Mouse (Mus musculus) gastrocnemius, adult 2 months (tissue): Measurements from ENCODE around the gene Atl3. TPM values are rescaled to one million over a fixed set of nuclear protein-coding genes. Genes with fewer than 3 reads are reported as not detected.

Source experiments
- DNase-seq: peaks from one replicate; pipeline ENCODE4 v3.0.0; 2022
- H3K27ac ChIP-seq: fragments of 200-600 bp; 2 replicates; pipeline ENCODE4 v1.8.1; 2022; ENCODE audit warnings: mild to moderate bottlenecking
- H3K4me3 ChIP-seq: fragments of 200-600 bp; 2 replicates; pipeline ENCODE4 v1.8.1; 2022; ENCODE audit warnings: mild to moderate bottlenecking, moderate library complexity
- CTCF ChIP-seq: fragments of 200-600 bp; IDR thresholded peaks from 2 replicates; pipeline ENCODE4 v1.8.1; 2022; ENCODE audit warnings: antibody characterized with exemption, mild to moderate bottlenecking, moderate library complexity
- intact Hi-C: fragments of 180-260 bp; cut with DNase I; formaldehyde crosslinking; loops from one replicate; pipeline ENCODE4 v1.15.1; 2025
- long read RNA-seq, 2 experiments: library from polyadenylated mRNA; stranded (forward); transcript quantifications; one replicate each; pipeline ENCODE4 v2.0.0; 2021
- total RNA-seq, 2 experiments: library from RNA; stranded (reverse); gene quantifications; 2 replicates each; pipeline ENCODE4 v1.2.3; 2021

The Atl3 gene
- 1 to 10 TPM; 7.8 to 8.5 TPM for total RNA-seq
- long read RNA-seq, experiment 1, partial matches to known transcripts: 0 of 1 reads
- long read RNA-seq, experiment 1, other reads (novel, unspliced or antisense): 1 of 1 reads
- long read RNA-seq, experiment 2, full-length matches to known transcripts: 3 of 3 reads
- long read RNA-seq, experiment 2, partial matches to known transcripts: 0 of 3 reads
- long read RNA-seq, experiment 2, other reads (novel, unspliced or antisense): 0 of 3 reads

GRCm38 (mm10) chr19:7493352-7494186, at the start of gene Atl3:
TSS of gene Atl3 (plus strand) at chr19:7494040.
- TF ChIP-seq CTCF: no peak
- intact Hi-C loops: no loop called here

GRCm38 (mm10) chr19:7445105-7445504, 48.7 kb upstream of the Atl3 start:
- no peak overlapping the region for H3K27ac ChIP-seq
- intact Hi-C loops: no loop called here
- H3K4me3 ChIP-seq: no peak overlapping the region
- DNase-seq: no peak
- no peak for TF ChIP-seq CTCF

More at GRCm38 (mm10) chr19:7493352-7494186, at the start of gene Atl3:
- Histone ChIP-seq H3K27ac (peak within 1 kb of the TSS; percentile 93), H3K4me3 (peak within 1 kb of the TSS; percentile 92)
- no peak for DNase-seq

- intact Hi-C loops: no loop called here
- no peak for TF ChIP-seq CTCF
- no peak overlapping the region for H3K27ac ChIP-seq
- DNase-seq: no peak
- H3K4me3 ChIP-seq: no peak overlapping the region
These were observed 48.2 kb upstream of the Atl3 start for GRCm38 (mm10) chr19:7445596-7445995.

GRCm38 (mm10) chr19:7456803-7457202, 37.0 kb upstream of the Atl3 start:
- H3K27ac ChIP-seq: no peak overlapping the region
- intact Hi-C loops: no loop called here
- no peak for DNase-seq
- no peak overlapping the region for H3K4me3 ChIP-seq
- peak; percentile 9; the same call in 1 of the 2 replicates for TF ChIP-seq CTCF

GRCm38 (mm10) chr19:7458901-7459300, 34.9 kb upstream of the Atl3 start:
- Histone ChIP-seq H3K27ac (no peak overlapping the region), H3K4me3 (no peak overlapping the region)
- no peak for TF ChIP-seq CTCF
- DNase-seq: no peak
- intact Hi-C loops: no loop called here

- intact Hi-C loops: no loop called here
- no peak for DNase-seq
- H3K4me3 ChIP-seq: no peak overlapping the region
- no peak overlapping the region for H3K27ac ChIP-seq
- TF ChIP-seq CTCF: no peak
These were observed 34.5 kb upstream of the Atl3 start for GRCm38 (mm10) chr19:7459370-7459769.

GRCm38 (mm10) chr19:7467915-7468314, 25.9 kb upstream of the Atl3 start:
- TF ChIP-seq CTCF: no peak
- no peak for DNase-seq
- intact Hi-C loops: no loop called here
- H3K27ac ChIP-seq: no peak overlapping the region
- H3K4me3 ChIP-seq: no peak overlapping the region

- intact Hi-C loops: no loop called here
- no peak for TF ChIP-seq CTCF
- Histone ChIP-seq H3K27ac (peak overlapping the region; percentile 46; the same call in 1 of the 2 replicates), H3K4me3 (no peak overlapping the region)
- DNase-seq: no peak
These were observed 23.2 kb upstream of the Atl3 start for GRCm38 (mm10) chr19:7470643-7471042.

- intact Hi-C loops: loop anchor here (5.0 kb wide), 1 partner anchor 37 kb away; no protein-coding TSS in a partner anchor
- TF ChIP-seq CTCF: no peak
- no peak overlapping the region for H3K4me3 ChIP-seq
These were observed 14.0 kb upstream of the Atl3 start for GRCm38 (mm10) chr19:7479751-7480248.

GRCm38 (mm10) chr19:7481541-7482265, 12.1 kb upstream of the Atl3 start:
- H3K4me3 ChIP-seq: peak overlapping the region; percentile 99
- intact Hi-C loops: loop anchor here (5.0 kb wide), 1 partner anchor 39 kb away; no protein-coding TSS in a partner anchor
- H3K27ac ChIP-seq: peak overlapping the region; percentile 99
- peak; percentile 33 for DNase-seq
- no peak for TF ChIP-seq CTCF

More at GRCm38 (mm10) chr19:7479751-7480248, 14.0 kb upstream of the Atl3 start:
- DNase-seq: no peak
- no peak overlapping the region for H3K27ac ChIP-seq

GRCm38 (mm10) chr19:7482266-7482598, 11.6 kb upstream of the Atl3 start:
- TF ChIP-seq CTCF: no peak
- intact Hi-C loops: loop anchor here (5.0 kb wide), 1 partner anchor 40 kb away; no protein-coding TSS in a partner anchor
- no peak for DNase-seq
- peak overlapping the region; percentile 99 for H3K27ac ChIP-seq
- H3K4me3 ChIP-seq: peak overlapping the region; percentile 99
